Mouse (Mus musculus) spleen, adult 10 weeks (tissue): ENCODE data around the gene Mcur1. TPM values are rescaled to one million over a fixed set of nuclear protein-coding genes. Genes with fewer than 3 reads are reported as not detected.

Experiments
- polyA plus RNA-seq: library from polyadenylated mRNA; stranded (reverse); fragments of 350-450 nt; fragmentation: Illumina TruSeq; extraction: RNeasy Lipid Tissue Mini Kit (QIAGEN cat#74804); gene quantifications from one replicate; pipeline ENCODE4 v1.2.3, GENCODE M21; 2015; ENCODE audit warnings: low replicate concordance; ENCODE audit not compliant: insufficient read depth

The Mcur1 gene
- polyA plus RNA-seq = 32.6 TPM

DNA sequence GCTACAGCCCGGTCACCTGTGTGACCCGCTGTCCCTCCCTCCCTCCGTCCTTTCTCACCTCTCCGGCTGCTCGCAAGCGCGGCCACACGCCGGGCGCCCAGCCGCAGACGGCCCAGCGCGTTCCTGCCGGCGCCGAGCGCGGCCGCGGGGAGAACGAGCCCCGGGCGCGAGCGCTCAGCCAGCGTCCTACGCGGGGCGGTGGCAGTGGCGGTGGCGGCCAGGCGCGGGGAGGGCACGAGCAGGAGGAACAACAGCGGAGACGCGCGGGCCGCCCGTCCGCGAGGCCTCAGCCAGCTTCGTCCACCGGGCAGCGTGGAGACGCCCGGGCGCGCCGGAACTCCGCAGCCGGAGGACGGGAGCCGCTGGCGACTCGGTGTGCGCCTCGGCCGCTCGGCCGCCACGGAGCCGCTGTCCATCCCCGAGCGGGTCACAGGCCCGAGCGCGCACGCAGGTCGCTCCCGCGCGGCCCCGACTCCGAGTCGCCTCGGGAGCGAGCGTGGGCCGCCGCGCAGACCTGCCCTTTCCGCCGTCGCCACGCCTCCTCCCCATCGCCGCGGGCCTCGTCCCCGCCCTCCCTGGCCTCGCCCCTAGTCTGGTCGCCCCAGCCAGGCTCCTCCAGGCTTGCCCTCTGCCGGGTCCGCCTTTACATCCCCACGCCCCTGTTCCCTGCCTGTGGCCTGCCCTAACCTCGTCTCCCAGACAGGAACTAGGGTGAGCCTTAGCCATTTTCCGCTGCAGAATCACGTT lies at the start of gene Mcur1:
Gene Mcur1, minus strand, starts transcription at position 481 of the 747 bp plus-strand sequence.

Other genes with a start within 250 kb of the Mcur1 start
- gene Sirt5, start 194.7 kb downstream of the Mcur1 start, polyA plus RNA-seq = 9.4 TPM
- gene Nol7, start 161.8 kb downstream of the Mcur1 start, polyA plus RNA-seq = 305 TPM
- gene Ranbp9, start 78.9 kb downstream of the Mcur1 start, polyA plus RNA-seq = 94.8 TPM
- gene Rnf182, start 55.5 kb upstream of the Mcur1 start, polyA plus RNA-seq = 0.08 TPM
- gene Cd83, start 224.6 kb upstream of the Mcur1 start, polyA plus RNA-seq = 189 TPM